In the genomic region with DNA sequence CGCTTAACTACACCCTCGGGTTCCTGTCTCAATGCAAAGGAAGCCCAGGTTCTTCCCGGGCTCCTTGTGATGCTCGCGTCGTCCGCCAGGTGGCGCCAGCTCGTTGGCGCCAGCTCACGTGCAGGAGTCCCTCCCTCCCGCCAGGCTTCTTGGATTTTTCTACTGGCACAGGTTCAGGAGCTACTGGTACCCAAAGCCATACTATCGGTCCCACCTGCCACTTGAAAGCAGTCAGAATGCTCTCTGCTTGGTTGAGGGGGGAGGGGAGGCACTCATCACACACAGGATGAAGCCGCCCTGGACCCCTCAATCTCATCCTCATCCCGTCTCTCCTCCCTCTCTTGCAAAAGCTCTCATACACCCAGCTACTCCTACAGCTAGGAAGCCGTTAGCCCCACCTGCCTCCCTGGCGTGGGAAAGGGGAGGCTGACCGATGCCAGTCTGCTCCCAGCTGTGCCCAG, we compare ENCODE assay signal across 9 mouse cellular contexts. TPM values are rescaled to one million over a fixed set of nuclear protein-coding genes. Genes with fewer than 3 reads are reported as not detected.
DNase-seq lines count a peak whose midpoint lies in the region; ATAC-seq and TF ChIP-seq lines count a peak whose summit lies in the region.
"Had no signal": no experiment of that assay in that cellular context is flagged by ENCODE, and none has a peak within 500 bp of the region (broad histone marks: within the 10 kb centered on the region; RNA-seq: fewer than 3 reads in every experiment).

No protein-coding gene starts in this region.

- H3K27me3 ChIP-seq in MEL (ENCODE audit: control insufficient read depth in 1 of 2, insufficient read depth in 2 of 2, low read length in 2 of 2): no peaks in the 10 kb centered on the region; a peak in 1 of 4 replicates
- peaks cover 10% of the 10 kb centered on the region for H3K27me3 ChIP-seq in forebrain, embryonic 13.5 days
- H3K27me3 ChIP-seq in hindbrain, embryonic 10.5 days (ENCODE audit: insufficient read depth, poor library complexity, severe bottlenecking): peaks cover 26% of the 10 kb centered on the region

- no peak overlapping the region for H3K9ac ChIP-seq in MEL (ENCODE audit: control insufficient read depth, low read depth, low read length, poor library complexity, severe bottlenecking)
- no peak overlapping the region; the same call in 1 of the 2 replicates for H3K9ac ChIP-seq in forebrain, embryonic 13.5 days

- no peak for TF ChIP-seq EP300 in MEL (IDR thresholded peaks at IDR 0.05; ENCODE audit: low read depth in 1 of 2, low read length in 2 of 2)

- no peak overlapping the region for H3K27ac ChIP-seq in MEL (ENCODE audit: control insufficient read depth, low read depth, low read length)
- no peak overlapping the region for H3K27ac ChIP-seq in forebrain, embryonic 13.5 days
- no peak overlapping the region for H3K27ac ChIP-seq in hindbrain, embryonic 10.5 days

- peaks cover 0 to 5% of the 10 kb centered on the region in 2 experiments; a peak in 2 of 4 replicates for H3K4me1 ChIP-seq in MEL (ENCODE audit: control insufficient read depth in 1 of 2, insufficient read depth in 2 of 2, low read length in 2 of 2)
- peaks cover 4% of the 10 kb centered on the region; the same call in 1 of the 2 replicates for H3K4me1 ChIP-seq in forebrain, embryonic 13.5 days
- peaks cover 20% of the 10 kb centered on the region for H3K4me1 ChIP-seq in hindbrain, embryonic 10.5 days (replicated peaks)

- H3K4me2 ChIP-seq in forebrain, embryonic 13.5 days: peak overlapping the region; percentile 45

- peak; percentile 52 for TF ChIP-seq RAD21 in MEL (IDR thresholded peaks at IDR 0.05; ENCODE audit: low read depth, low read length)

- DNase-seq in MEL (ENCODE audit: low read depth, low spot score): peak; percentile 84
- peak; percentile 58 for DNase-seq in c-Kit-positive CD71-negative TER-119-negative erythroid progenitor cells, embryonic 14.5 days (ENCODE audit: low read depth)
- DNase-seq in hindbrain, embryonic 10.5 days (ENCODE audit: low spot score): peak; percentile 84
- peak; percentile 65 for DNase-seq in layer of hippocampus, postnatal 14 days (ENCODE audit: low spot score in 2 of 2)
- peak; percentile 61 for DNase-seq in lung, postnatal 25 days (ENCODE audit: low spot score)
- DNase-seq in retina, postnatal 7 days (ENCODE audit: low read depth, low spot score): peak; percentile 67
- DNase-seq in urinary bladder, postnatal 14 days (ENCODE audit: low spot score): peak; percentile 74

- no peak overlapping the region for H3K4me3 ChIP-seq in MEL (ENCODE audit: control insufficient read depth in 1 of 2, insufficient read depth in 1 of 2, low read depth in 2 of 2, low read length in 2 of 2)
- 0 out of 2 replicates have a peak overlapping the region, but pooled peaks have one; percentile 1 for H3K4me3 ChIP-seq in forebrain, embryonic 13.5 days
- peak overlapping the region; percentile 21; the same call in 1 of the 2 replicates for H3K4me3 ChIP-seq in hindbrain, embryonic 10.5 days
- H3K4me3 ChIP-seq: myocyte had no signal

- WGBS in forebrain, embryonic 13.5 days: 7% methylated on average over 18 of the region's 18 CpGs
- WGBS in hindbrain, embryonic 10.5 days: 5% methylated on average over 18 of the region's 18 CpGs

- H3K9me3 ChIP-seq in MEL (replicated peaks; ENCODE audit: insufficient read depth, low read length): no peaks in the 10 kb centered on the region
- H3K9me3 ChIP-seq in forebrain, embryonic 13.5 days (replicated peaks): no peaks in the 10 kb centered on the region
- H3K9me3 ChIP-seq in hindbrain, embryonic 10.5 days: no peaks in the 10 kb centered on the region

- TF ChIP-seq CTCF in MEL (IDR thresholded peaks at IDR 0.05 in 2 of 3, conservative IDR thresholded peaks at IDR 0.05 in 1 of 3; ENCODE audit: control insufficient read depth in 1 of 3, insufficient read depth in 1 of 3, low read depth in 2 of 3, low read length in 3 of 3, poor library complexity in 1 of 3, severe bottlenecking in 1 of 3): peak; percentile 95 to 98 (median 97)

- H3K36me3 ChIP-seq in MEL (ENCODE audit: control insufficient read depth in 1 of 2, insufficient read depth in 2 of 2, low read length in 2 of 2): peaks cover 0 to 6% of the 10 kb centered on the region in 2 experiments; a peak in 2 of 4 replicates
- H3K36me3 ChIP-seq in forebrain, embryonic 13.5 days (ENCODE audit: poor library complexity, severe bottlenecking): no peaks in the 10 kb centered on the region
- H3K36me3 ChIP-seq in hindbrain, embryonic 10.5 days: no peaks in the 10 kb centered on the region

- no peak for TF ChIP-seq POLR2A in MEL (IDR thresholded peaks at IDR 0.05; ENCODE audit: control insufficient read depth in 1 of 2, insufficient read depth in 1 of 2, low read depth in 1 of 2, low read length in 2 of 2, poor library complexity in 1 of 2)

- H3K79me2 ChIP-seq in MEL (ENCODE audit: control insufficient read depth, insufficient read depth, low read length, poor library complexity): no peaks in the 10 kb centered on the region

- peak; percentile 37; the same call in 1 of the 2 replicates for ATAC-seq in forebrain, embryonic 13.5 days

TF ChIP-seq in MEL, 35 proteins besides CTCF, POLR2A, EP300 and RAD21:
- TF ChIP-seq MAFK (IDR thresholded peaks at IDR 0.05; ENCODE audit: borderline replicate concordance, low read depth, low read length): no peak
- TF ChIP-seq MYC (IDR thresholded peaks at IDR 0.05; ENCODE audit: low read depth, low read length): peak; percentile 76
- TF ChIP-seq NELFE (IDR thresholded peaks at IDR 0.05; ENCODE audit: low read depth, low read length): no peak
- no peak for TF ChIP-seq CHD1 (IDR thresholded peaks at IDR 0.05; ENCODE audit: low read depth, low read length)
- TF ChIP-seq POLR2AphosphoS2 (IDR thresholded peaks at IDR 0.05; ENCODE audit: low read length): no peak
- no peak for TF ChIP-seq USF2 (IDR thresholded peaks at IDR 0.05; ENCODE audit: borderline replicate concordance in 1 of 2, insufficient read depth in 1 of 2, low read depth in 1 of 2, low read length in 2 of 2)
- TF ChIP-seq MYB (IDR thresholded peaks at IDR 0.05; ENCODE audit: low read depth, low read length): no peak
- no peak for TF ChIP-seq ETS1 (IDR thresholded peaks at IDR 0.05; ENCODE audit: low read depth, low read length)
- TF ChIP-seq GABPA (IDR thresholded peaks at IDR 0.05; ENCODE audit: low read depth, low read length): no peak
- TF ChIP-seq ELF1 (IDR thresholded peaks at IDR 0.05; ENCODE audit: low read depth, low read length): peak; percentile 36; the same call in 1 of the 2 replicates
- TF ChIP-seq CHD2 (IDR thresholded peaks at IDR 0.05; ENCODE audit: low read length): no peak
- no peak for TF ChIP-seq MAZ (IDR thresholded peaks at IDR 0.05; ENCODE audit: low read depth, low read length)
- 0 out of 2 replicates have a peak, but pooled peaks have one; percentile 26 for TF ChIP-seq HCFC1 (IDR thresholded peaks at IDR 0.05; ENCODE audit: low read depth, low read length)
- peak; percentile 85 for TF ChIP-seq SMC3 (IDR thresholded peaks at IDR 0.05; ENCODE audit: low read depth, low read length)
- 0 out of 2 replicates have a peak, but pooled peaks have one; percentile 28 for TF ChIP-seq RCOR1 (IDR thresholded peaks at IDR 0.05; ENCODE audit: low read depth, low read length)
- no peak for TF ChIP-seq ZKSCAN1 (IDR thresholded peaks at IDR 0.05; ENCODE audit: low read depth, low read length)
- TF ChIP-seq POLR2AphosphoS5 (IDR thresholded peaks at IDR 0.05; ENCODE audit: borderline replicate concordance, low read depth, low read length): no peak
- peak; percentile 39; the same call in 1 of the 2 replicates for TF ChIP-seq MXI1 (IDR thresholded peaks at IDR 0.05; ENCODE audit: low read depth, low read length)
- TF ChIP-seq USF1 (IDR thresholded peaks at IDR 0.05; ENCODE audit: low read depth, low read length): peak; percentile 68
- 0 out of 2 replicates have a peak, but pooled peaks have one; percentile 29 for TF ChIP-seq SIN3A (IDR thresholded peaks at IDR 0.05; ENCODE audit: low read length)
- TF ChIP-seq E2F4 (IDR thresholded peaks at IDR 0.05; ENCODE audit: borderline replicate concordance, low read depth, low read length): peak; percentile 55; the same call in 1 of the 2 replicates
- no peak for TF ChIP-seq TBP (IDR thresholded peaks at IDR 0.05; ENCODE audit: low read depth, low read length)
- TF ChIP-seq ZNF384 (IDR thresholded peaks at IDR 0.05; ENCODE audit: low read depth, low read length): no peak
- peak; percentile 30; the same call in 1 of the 2 replicates for TF ChIP-seq ZC3H11A (IDR thresholded peaks at IDR 0.05; ENCODE audit: low read depth, low read length)
- TF ChIP-seq BHLHE40 (IDR thresholded peaks at IDR 0.05; ENCODE audit: borderline replicate concordance, low read depth, low read length): peak; percentile 100
- peak; percentile 58; the same call in 1 of the 2 replicates for TF ChIP-seq MAX (IDR thresholded peaks at IDR 0.05; ENCODE audit: low read length)
- no peak for TF ChIP-seq GATA1 (IDR thresholded peaks at IDR 0.05; ENCODE audit: low read depth, low read length)

RNA-seq across cellular contexts. Expression of a gene that starts 21.8 kb away (rescaled TPM):
- total RNA-seq in MEL (2012; rRNA removed): 0.08 TPM in 1 of 2 replicates, not detected in the other
- under 1 TPM in 1 of 2 experiments, not detected in 1; 0.38 TPM for polyA plus RNA-seq in MEL (2012; ENCODE audit: insufficient read depth in 1 of 2, insufficient read length in 2 of 2, low read depth in 1 of 2, low replicate concordance in 2 of 2, missing spikeins in 1 of 2)
- not detected in 2 replicates for polyA plus RNA-seq in forebrain, embryonic 13.5 days (2015; fragmentation: Nextera tagmentation; extraction: Ambion mirVana)
- not detected in 2 replicates for polyA plus RNA-seq in hindbrain, embryonic 10.5 days (2016; fragmentation: Nextera tagmentation; extraction: Ambion mirVana)
- under 1 TPM; 0.18 to 0.26 TPM for total RNA-seq in layer of hippocampus, postnatal 14 days (2021)
- polyA plus RNA-seq: myocyte had no signal

RNA-seq across cellular contexts. Expression of a gene that starts 35.2 kb away (rescaled TPM):
- total RNA-seq in MEL (2012; rRNA removed): 0.04 TPM in 1 of 2 replicates, not detected in the other
- under 1 TPM in 1 of 2 experiments, not detected in 1; 0.01 TPM for polyA plus RNA-seq in MEL (2012; ENCODE audit: insufficient read depth in 1 of 2, insufficient read length in 2 of 2, low read depth in 1 of 2, low replicate concordance in 2 of 2, missing spikeins in 1 of 2)
- 0.15 and 0.25 TPM in 2 replicates for polyA plus RNA-seq in forebrain, embryonic 13.5 days (2015; fragmentation: Nextera tagmentation; extraction: Ambion mirVana)
- 0.07 and 0.31 TPM in 2 replicates for polyA plus RNA-seq in hindbrain, embryonic 10.5 days (2016; fragmentation: Nextera tagmentation; extraction: Ambion mirVana)
- total RNA-seq in layer of hippocampus, postnatal 14 days (2021): 1 to 10 TPM; 3.2 to 3.8 TPM
- polyA plus RNA-seq: myocyte had no signal

Comparison
In these comparisons a context has a peak if more than half of its experiments do, and no peak if none do; other contexts are left out.
1. H3K4me3 ChIP-seq: peak in forebrain, embryonic 13.5 days (single experiment) and hindbrain, embryonic 10.5 days (single experiment); none in MEL (0 of 2).
2. Peak in every context shown above with its lines, with median percentiles within 50 percentile points of each other: DNase-seq.